Mouse (Mus musculus) duodenum, adult 2 months (tissue): ENCODE data around the gene Acap1. TPM values are rescaled to one million over a fixed set of nuclear protein-coding genes. Genes with fewer than 3 reads are reported as not detected.

ENCODE experiments used
- polyA plus RNA-seq: library from polyadenylated mRNA; depleted of rRNA; stranded (reverse); fragments of >200 nt; gene quantifications from 2 replicates; pipeline ENCODE4 v1.2.3, GENCODE M21; 2012; ENCODE audit warnings: low replicate concordance; rRNA removed

Gene Acap1
- polyA plus RNA-seq, result 7.4 and 13.8 TPM in 2 replicates

DNA sequence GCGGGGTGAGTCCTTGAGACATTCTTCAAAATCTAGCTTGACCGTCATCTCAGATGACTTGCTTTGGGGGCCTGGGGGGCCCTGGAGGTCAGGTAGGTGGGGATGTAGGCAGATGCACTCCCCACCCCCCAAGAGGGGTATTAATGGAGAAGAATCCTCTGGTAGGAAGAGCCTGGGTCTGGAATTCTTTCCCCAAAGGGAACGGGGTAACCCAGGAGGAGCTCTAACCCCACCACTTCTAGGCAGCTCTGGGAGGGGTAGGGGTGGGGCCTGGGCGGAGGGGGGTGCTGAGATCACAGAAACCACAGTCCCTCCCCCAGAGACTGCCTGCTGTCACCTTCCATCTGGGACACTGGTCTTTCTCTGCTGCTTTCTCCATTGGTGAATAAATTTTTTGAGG lies at the start of gene Acap1:
TSS of gene Acap1 (minus strand) at position 249 of the 400 bp plus-strand sequence.

DNA sequence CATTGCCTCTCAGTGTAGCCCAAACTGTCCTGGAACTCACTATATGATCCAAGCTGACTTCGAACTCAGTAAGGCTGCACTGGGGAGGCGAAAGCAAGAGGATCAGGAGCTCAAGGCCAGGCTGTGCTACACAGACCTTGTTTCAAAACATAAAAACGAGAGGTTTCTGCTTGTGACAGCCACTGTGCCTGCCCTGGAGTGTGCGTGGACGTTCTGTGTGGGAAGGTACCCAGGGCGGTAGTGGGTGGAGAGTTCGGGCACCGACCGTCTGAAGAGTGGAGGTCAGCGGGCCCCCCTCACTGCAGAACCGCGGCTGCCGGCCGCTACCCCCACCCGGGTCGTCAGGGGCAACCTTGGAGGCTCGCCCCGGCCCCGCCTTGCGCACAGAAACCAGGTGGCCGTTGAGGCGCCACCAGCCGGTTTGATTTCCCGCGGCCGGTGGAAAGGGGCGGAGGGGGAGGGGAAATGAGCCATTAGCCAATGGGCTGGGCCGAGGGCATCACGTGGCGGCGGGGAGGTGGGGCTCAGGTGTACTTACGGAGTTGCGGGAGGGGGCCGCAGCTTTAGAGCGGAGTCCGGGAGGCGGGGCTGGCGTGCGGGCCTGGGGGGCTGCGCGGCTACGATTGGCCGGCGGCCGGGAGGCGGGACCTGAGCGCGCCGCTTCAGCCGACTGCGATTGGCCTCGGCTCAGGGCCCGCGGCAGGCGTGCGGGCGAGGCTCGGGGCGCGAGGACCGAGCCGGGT lies 40.0 kb upstream of the Acap1 start, which contains the start of gene Ybx2:
TSS of gene Ybx2 (plus strand) at position 660 of the 743 bp plus-strand sequence.

DNA sequence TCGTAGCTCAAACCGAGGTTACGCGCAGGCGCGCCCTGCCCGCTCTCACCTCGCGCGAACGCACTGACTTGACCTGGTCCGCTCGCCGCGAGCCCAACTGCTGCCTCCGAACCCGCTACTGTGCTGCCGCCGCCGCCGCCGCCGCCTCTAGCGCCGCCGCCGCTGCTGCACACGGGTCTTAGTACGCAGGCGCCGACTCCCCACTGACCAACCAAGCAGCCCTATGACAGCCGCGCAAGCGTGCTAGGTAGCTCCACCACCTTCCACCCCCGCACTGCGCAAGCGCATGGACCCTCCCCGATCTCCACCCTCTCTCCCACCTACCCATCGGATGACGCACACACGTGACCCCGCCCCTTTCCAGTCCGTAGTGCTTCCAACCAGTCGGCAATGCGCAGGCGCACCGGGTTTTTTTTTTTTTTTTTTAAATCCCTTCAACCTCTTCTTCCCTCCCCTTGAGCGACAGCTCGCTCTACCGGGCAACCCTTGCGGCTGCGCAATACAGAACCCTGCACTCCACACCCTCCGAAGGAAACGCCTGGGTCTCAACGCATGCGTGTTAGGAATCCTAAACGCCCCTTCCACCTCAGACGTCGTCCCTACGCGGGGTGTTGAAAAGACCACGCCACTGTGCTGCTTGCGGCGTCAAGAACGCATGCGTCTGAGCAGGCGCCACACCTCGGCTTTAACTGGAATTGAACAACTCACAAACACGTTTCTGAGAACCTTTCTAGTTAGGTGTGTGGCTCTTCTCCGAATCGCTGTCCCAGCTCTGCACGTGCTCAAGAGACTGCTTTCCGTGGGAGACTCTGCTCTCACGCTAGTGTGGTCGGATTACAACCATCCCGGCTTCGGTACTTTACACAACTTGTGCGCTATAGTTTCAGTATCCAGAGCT lies 26.0 kb upstream of the Acap1 start, which contains the start of gene Eif5a:
TSS of gene Eif5a (minus strand) at position 845 of the 898 bp plus-strand sequence.

DNA sequence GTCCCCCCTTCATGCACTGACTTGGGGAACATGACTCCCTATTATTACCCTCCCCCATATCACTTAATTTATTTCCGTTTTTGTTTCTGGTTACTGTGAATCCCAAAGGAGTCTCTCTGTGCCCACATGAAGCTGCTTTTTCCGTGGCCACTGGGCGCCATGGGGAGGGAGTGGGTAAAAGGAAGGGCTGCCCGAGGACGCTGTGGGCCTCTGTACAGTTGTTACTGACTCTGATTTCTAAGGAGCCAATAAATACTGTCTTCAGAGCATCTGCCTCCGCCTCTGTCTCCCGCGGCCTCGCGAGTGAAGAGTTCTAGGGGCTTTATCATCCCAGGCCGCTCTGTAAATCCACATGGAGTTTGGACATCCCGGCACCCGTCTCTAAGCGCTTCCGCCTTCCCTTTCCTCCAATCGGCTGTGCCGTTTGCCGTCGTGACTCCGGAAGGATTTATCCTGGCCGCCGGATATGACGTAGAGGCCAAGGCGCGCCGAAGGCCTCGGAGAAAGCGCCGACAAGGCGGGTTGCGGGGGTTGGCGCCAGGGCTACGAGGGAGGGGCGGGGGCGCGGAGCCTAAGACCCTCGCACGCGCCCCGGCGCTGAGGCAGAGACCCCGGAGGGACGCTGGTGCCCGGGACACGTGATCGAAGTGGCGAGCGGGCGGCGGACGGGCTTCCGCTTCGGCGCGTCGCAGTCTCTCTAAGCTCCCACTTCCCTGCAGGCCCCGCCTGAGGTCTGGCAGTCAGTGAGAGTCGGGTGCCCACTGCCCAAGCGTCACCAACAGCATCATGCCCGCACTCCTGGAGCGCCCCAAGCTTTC lies 18.4 kb upstream of the Acap1 start, which contains the start of gene Gps2:
TSS of gene Gps2 (plus strand) at position 335 of the 818 bp plus-strand sequence.

DNA sequence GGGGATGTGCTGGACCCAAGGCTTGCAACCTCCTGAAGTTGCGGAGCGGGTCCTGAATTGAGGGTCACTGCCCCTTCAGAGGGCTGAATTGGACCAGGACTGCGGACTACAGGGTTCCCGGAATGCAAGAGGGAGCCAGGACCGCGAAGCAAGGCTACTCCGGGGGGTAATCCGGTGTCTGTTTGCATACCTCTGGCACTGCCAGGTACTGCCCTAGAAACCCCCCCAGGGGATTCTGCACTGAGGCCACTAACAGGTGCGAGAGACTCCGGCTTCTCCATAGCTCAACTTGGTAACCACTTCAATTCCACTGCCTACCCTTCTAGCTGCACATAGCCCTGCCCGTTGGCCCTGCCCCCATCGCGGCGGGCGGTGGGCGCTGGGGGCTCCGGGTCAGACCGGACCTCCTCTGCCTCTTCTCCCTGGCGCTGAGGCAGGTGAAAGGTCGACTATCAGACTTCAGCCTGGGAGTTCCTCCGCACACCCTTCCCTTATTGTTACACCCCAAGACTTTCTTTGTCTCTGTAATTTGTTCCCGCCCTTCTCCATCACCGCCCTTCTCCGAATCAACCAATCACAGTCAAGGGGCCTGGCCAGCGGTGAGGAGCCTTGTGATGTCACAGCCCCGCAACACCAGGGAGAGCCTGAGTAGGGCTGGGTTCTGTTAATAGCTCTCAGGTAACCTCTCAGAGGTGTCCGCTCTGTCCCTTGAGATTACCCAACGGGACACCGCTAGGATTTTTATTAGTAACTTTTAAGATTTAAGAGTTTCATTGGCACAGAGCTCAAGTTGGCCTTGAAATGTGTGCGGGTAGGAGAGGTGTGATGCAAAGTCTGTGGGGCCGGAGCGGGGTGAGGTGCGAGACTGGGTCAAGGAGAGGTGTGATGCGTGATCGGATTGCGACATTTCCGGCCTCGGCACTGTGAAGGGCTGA lies 5.4 kb upstream of the Acap1 start, which contains the start of the genes 2810408A11Rik and Neurl4:
TSS of gene 2810408A11Rik (minus strand) at position 517 of the 935 bp plus-strand sequence.
TSS of gene Neurl4 (plus strand) at position 602 of the 935 bp plus-strand sequence.

DNA sequence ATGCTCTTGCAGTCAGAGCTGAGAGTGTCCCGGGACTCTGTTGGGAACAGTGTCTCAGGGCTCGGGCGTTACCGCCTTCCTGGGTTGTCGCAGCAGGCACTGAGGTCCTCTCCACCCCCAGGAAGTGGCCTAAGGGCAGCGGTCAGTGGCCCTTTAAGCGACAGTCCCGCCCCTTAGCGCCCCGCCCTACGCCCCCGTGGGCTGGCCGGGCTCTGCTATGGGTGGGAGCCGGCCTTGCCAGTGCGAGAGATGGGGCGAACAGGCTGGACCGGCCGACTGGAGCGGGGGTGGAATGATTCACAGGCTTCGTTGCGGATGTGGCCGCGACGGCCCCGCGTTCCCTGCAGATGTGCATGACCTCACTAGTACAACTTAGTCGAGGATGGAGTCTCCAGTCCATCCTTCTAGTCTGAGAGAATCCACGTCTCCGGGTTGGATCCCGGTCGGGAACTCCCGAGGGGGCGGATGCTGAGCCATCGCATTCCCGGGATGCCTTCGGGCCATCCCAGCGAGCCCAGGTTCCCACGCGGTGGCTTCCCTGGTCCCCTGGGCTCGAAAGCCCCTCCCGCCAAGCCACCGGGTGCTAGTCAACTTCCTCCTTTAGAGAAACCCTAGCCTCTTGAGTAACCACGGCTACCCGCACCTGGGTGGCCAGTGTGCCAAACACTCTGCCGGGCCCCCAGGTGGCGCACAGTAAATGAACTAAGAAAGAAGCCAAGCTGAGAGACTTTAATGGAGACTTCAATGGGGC lies 14.3 kb downstream of the Acap1 start, which contains the start of gene Kctd11:
TSS of gene Kctd11 (minus strand) at position 554 of the 751 bp plus-strand sequence.

DNA sequence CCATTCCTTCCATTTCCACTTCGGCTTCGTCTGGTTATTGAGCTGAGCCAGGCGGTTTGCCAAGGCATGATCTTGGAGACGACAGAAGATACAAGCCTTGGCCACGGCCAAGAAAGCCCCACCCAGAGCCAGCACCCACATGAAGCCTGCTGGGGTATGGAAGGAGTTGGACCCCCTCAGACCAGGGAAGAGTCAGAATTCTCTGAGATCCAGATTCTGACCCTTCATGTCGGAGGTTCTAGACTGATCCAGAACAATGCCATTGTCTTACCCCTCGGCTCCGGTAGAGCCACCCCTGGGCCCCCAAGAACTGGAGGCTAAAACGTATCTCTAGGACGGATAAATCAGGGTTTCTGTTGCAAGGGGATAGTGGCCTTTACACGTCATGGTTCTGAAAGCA lies 17.5 kb downstream of the Acap1 start, which contains the start of gene Tmem95:
TSS of gene Tmem95 (minus strand) at position 141 of the 400 bp plus-strand sequence.

DNA sequence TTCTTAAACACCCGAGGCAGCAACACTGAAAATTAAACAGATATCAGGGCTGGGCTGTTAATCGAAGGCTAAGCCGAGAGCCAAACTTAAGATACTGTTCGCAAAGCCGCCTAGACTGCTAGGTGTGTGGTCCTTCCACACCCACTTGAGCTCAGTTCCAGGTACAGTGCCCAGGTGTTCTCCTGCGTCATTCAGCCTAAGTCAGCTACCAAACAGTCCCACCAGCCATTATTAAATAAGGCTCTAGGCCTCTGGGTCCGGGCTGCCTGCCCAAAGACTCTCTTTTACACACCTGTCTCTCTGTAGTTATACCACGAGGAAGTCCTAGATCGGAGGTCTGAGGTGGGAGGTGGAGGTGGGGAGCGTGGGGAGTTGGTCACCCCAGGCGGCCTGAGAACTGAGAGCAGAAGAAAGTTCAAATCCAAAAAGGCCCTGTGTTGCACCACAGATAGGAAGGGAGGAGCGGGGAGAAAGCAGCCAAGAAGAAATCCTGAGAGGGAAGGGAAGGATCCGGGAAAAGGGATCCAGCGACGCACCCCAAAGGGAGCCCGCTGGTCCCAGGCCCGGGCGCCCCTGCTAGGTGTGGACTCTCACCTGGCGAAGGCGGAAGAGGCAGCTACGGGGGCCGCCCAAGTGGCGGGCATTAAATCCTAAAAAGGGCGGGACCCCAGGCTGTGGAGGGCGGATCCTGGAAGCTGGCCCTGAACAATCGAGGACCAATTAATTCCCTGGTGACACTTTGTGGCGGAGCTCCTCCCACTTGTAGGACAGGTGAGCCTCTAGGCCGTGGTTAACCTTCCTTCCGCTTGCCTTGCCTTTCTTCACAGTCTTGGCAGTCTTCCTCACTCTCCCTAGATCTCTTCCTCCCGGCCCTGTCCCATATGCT lies 37.0 kb downstream of the Acap1 start, which contains the start of gene Tnk1:
TSS of gene Tnk1 (minus strand) at position 618 of the 886 bp plus-strand sequence.

DNA sequence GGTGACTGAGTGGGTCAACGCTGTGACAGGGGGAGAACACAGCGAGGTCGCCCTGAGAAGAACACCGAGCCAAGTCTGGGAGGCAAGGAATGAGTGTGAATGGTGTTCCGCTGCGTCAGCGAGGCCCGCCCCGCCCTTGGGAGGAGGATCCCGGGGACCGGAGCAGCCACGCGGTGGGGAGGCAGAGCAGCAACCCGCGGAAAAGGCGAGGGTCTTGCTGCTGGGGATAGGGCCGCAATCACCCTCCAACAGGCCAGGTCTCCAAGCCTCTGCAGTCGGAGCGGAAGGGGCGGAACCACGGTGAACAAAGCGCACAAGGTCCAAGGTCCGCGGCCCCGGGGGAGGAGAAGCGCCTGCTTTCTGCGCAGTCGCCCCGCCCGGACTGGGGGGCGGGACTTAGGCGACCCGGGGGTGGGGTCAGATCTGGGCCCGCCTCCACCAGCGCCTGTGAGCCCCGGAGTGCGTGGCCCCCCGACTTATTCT lies 49.1 kb downstream of the Acap1 start, which contains the start of gene Plscr3:
TSS of gene Plscr3 (plus strand) at position 179 of the 483 bp plus-strand sequence.

DNA sequence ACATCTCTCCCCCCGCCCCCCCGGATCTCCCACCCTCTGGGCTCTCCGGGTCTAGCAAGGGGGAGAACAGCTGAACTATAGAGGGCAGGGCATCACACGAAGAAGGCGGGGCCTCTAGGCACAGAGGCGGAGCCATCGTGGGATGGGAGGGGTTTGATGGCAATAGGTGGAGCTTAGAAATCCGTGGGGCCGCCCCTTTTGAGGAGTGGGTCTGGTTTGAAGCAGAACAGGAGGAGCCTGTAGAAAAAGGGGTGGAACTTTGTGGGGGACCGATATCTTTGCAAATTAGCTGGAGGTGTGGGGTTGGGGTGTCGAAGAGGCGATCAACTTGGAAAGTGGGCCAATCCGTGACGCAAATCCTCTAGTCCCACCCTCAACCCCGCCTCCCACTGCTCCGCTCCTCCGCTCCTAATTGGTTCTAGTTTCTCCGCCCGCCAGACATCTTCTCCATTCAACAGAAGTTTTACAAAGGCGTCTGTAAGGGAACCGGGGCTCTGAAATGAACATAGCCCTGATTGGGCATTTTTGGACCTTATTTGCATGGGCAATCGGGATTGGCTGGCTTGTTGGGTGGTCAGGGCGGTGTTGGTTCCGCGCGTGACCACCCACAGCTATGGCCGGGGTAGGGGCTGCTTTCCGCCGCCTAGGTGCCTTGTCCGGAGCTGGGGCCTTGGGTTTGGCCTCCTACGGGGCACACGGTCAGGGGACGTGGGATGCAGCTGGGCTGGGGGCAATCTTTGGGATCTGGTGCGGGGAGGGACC lies 57.2 kb downstream of the Acap1 start, which contains the start of gene Tmem256:
TSS of gene Tmem256 (plus strand) at position 563 of the 762 bp plus-strand sequence.

DNA sequence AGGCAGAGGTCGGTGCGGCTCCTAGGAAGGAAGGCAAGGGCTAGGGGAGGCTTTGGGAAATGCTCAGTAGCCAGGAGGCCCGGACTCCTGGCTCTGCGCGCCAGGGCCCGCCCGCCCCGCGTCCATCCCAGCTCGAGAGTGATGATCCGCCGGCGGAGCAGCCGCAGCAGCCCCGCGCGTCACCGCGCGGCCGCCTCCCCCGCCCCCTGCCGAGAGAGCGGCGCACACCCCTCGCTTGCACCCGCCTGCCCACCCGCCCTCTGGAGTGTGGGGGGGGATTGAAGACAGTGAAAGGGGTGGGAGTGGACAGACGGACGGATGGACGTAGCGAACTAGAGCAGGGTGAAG lies 57.8 kb downstream of the Acap1 start, which contains the start of gene Nlgn2:
TSS of gene Nlgn2 (minus strand) at position 181 of the 348 bp plus-strand sequence.

Other genes with a start within 250 kb of the Acap1 start
- 0.26 TPM in 1 of 2 replicates, not detected in the other for gene Sox15, start 240.2 kb downstream of the Acap1 start, polyA plus RNA-seq
- gene Mpdu1, start 232.9 kb downstream of the Acap1 start, polyA plus RNA-seq, result 184 and 214 TPM in 2 replicates
- gene Cd68, start 229.4 kb downstream of the Acap1 start, polyA plus RNA-seq, result 20.5 and 25.2 TPM in 2 replicates
- 71.8 and 97.2 TPM in 2 replicates for gene Eif4a1, start 223.1 kb downstream of the Acap1 start, polyA plus RNA-seq
- 15.6 and 17.3 TPM in 2 replicates for gene Senp3, start 213.5 kb downstream of the Acap1 start, polyA plus RNA-seq
- gene Tnfsf13, start 209.8 kb downstream of the Acap1 start, polyA plus RNA-seq, result 11.1 and 13.6 TPM in 2 replicates
- gene Tnfsf12, start 199.7 kb downstream of the Acap1 start, polyA plus RNA-seq, result 17.8 and 19.2 TPM in 2 replicates
- gene Tnfsfm13, start 199.4 kb downstream of the Acap1 start, polyA plus RNA-seq, result 3.7 and 4.7 TPM in 2 replicates
- gene Polr2a, start 136.9 kb downstream of the Acap1 start, polyA plus RNA-seq, result 22.0 and 29.9 TPM in 2 replicates
- gene Slc35g3, start 133.6 kb downstream of the Acap1 start, polyA plus RNA-seq, result 0.13 TPM in 1 of 2 replicates, not detected in the other
- gene Zbtb4, start 129.6 kb downstream of the Acap1 start, polyA plus RNA-seq, result 7.0 and 19.2 TPM in 2 replicates
- 3.8 and 6.8 TPM in 2 replicates for gene Chrnb1, start 99.6 kb downstream of the Acap1 start, polyA plus RNA-seq
- 2.7 and 6.1 TPM in 2 replicates for gene Fgf11, start 93.7 kb downstream of the Acap1 start, polyA plus RNA-seq
- gene Tmem102, start 89.9 kb downstream of the Acap1 start, polyA plus RNA-seq, result 44.7 and 80.5 TPM in 2 replicates
- gene Gm39566, start 80.2 kb downstream of the Acap1 start, polyA plus RNA-seq, result not detected in 2 replicates
- gene Spem2, start 77.1 kb downstream of the Acap1 start, polyA plus RNA-seq, result not detected in 2 replicates
- 0.09 and 0.13 TPM in 2 replicates for gene Spem1, start 73.4 kb downstream of the Acap1 start, polyA plus RNA-seq
- gene Nlgn2, start 57.8 kb downstream of the Acap1 start, polyA plus RNA-seq, result 6.9 and 15.5 TPM in 2 replicates
- gene Tmem256, start 57.0 kb downstream of the Acap1 start, polyA plus RNA-seq, result 102 and 130 TPM in 2 replicates
- 39.3 and 58.9 TPM in 2 replicates for gene Plscr3, start 49.2 kb downstream of the Acap1 start, polyA plus RNA-seq
- 34.8 and 47.5 TPM in 2 replicates for gene Tnk1, start 36.8 kb downstream of the Acap1 start, polyA plus RNA-seq
- not detected in 2 replicates for gene Tmem95, start 17.5 kb downstream of the Acap1 start, polyA plus RNA-seq
- gene Kctd11, start 14.1 kb downstream of the Acap1 start, polyA plus RNA-seq, result 2.0 and 2.3 TPM in 2 replicates
- 2.1 and 3.0 TPM in 2 replicates for gene 2810408A11Rik, start 5.4 kb upstream of the Acap1 start, polyA plus RNA-seq
- gene Neurl4, start 5.5 kb upstream of the Acap1 start, polyA plus RNA-seq, result 20.1 and 23.0 TPM in 2 replicates
- 106 and 110 TPM in 2 replicates for gene Gps2, start 18.3 kb upstream of the Acap1 start, polyA plus RNA-seq
- gene Eif5a, start 26.4 kb upstream of the Acap1 start, polyA plus RNA-seq, result 196 and 222 TPM in 2 replicates
- gene Ybx2, start 40.3 kb upstream of the Acap1 start, polyA plus RNA-seq, result 10.8 and 28.6 TPM in 2 replicates
- 15.5 and 23.7 TPM in 2 replicates for gene Slc2a4, start 52.6 kb upstream of the Acap1 start, polyA plus RNA-seq
- 294 and 1,474 TPM in 2 replicates for gene Cldn7, start 69.2 kb upstream of the Acap1 start, polyA plus RNA-seq
- gene Ctdnep1, start 85.6 kb upstream of the Acap1 start, polyA plus RNA-seq, result 85.4 and 132 TPM in 2 replicates
- 38.1 and 39.2 TPM in 2 replicates for gene Elp5, start 87.0 kb upstream of the Acap1 start, polyA plus RNA-seq
- gene Gabarap, start 95.6 kb upstream of the Acap1 start, polyA plus RNA-seq, result 200 and 478 TPM in 2 replicates
- 8.8 and 9.4 TPM in 2 replicates for gene Phf23, start 100.2 kb upstream of the Acap1 start, polyA plus RNA-seq
- 5.5 and 7.4 TPM in 2 replicates for gene Dvl2, start 105.1 kb upstream of the Acap1 start, polyA plus RNA-seq
- gene Acadvl, start 119.9 kb upstream of the Acap1 start, polyA plus RNA-seq, result 124 and 125 TPM in 2 replicates
- 5.2 and 5.7 TPM in 2 replicates for gene Dlg4, start 121.4 kb upstream of the Acap1 start, polyA plus RNA-seq
- gene Asgr1, start 158.5 kb upstream of the Acap1 start, polyA plus RNA-seq, result 0.49 TPM in 1 of 2 replicates, not detected in the other
- 0.17 and 0.21 TPM in 2 replicates for gene Asgr2, start 197.1 kb upstream of the Acap1 start, polyA plus RNA-seq
- gene Mgl2, start 234.8 kb upstream of the Acap1 start, polyA plus RNA-seq, result 0.84 and 1.1 TPM in 2 replicates